Mouse (Mus musculus) stomach, embryonic 16.5 days (tissue): Measurements from ENCODE around the gene Nxpe4. TPM values are rescaled to one million over a fixed set of nuclear protein-coding genes. Genes with fewer than 3 reads are reported as not detected.

Experiments used
- polyA plus RNA-seq: library from polyadenylated mRNA; unstranded; fragments of >200 nt; fragmentation: Nextera tagmentation; extraction: Ambion mirVana; gene quantifications from 2 replicates; pipeline ENCODE4 v1.2.1, GENCODE M21; 2015

The Nxpe4 gene
- polyA plus RNA-seq, 1 experiment from 2014 or later: 6.9 TPM

Other genes starting within 250 kb of the Nxpe4 start
- gene Nxpe2, start 191.4 kb downstream of the Nxpe4 start, polyA plus RNA-seq: 5.7 and 6.7 TPM in 2 replicates